In genomic region chr2:130449794-130450433, GRCm38 (mm10) we compare ENCODE assay signal across 8 mouse cellular contexts. TPM values are rescaled to one million over a fixed set of nuclear protein-coding genes. Genes with fewer than 3 reads are reported as not detected.
DNase-seq lines count a peak whose midpoint lies in the region; ATAC-seq and TF ChIP-seq lines count a peak whose summit lies in the region.

Ptpra (plus strand) TSS chr2:130450278.

- H3K36me3 ChIP-seq in hindbrain, embryonic 16.5 days (ENCODE audit: control insufficient read depth, insufficient read depth, low read length), result no peaks in the 10 kb centered on the region

- WGBS in hindbrain, embryonic 16.5 days, result under 1% methylated on average over 40 of the region's 50 CpGs

- H3K9me3 ChIP-seq in hindbrain, embryonic 16.5 days (ENCODE audit: control insufficient read depth, low read length), result no peaks in the 10 kb centered on the region

- DNase-seq in T-cell, adult 2 months (ENCODE audit: low spot score), result peak; percentile 87
- DNase-seq in cerebellum, postnatal 36 days, result peak; percentile 91
- peak; percentile 91 for DNase-seq in gastrocnemius, adult 18-20 months (ENCODE audit: low spot score)
- DNase-seq in left cerebral cortex, adult 2 months (ENCODE audit: extremely low spot score in 1 of 2, low spot score in 2 of 2), result peak; percentile 89 to 93
- peak; percentile 90 to 92 for DNase-seq in right cerebral cortex, adult 2 months (ENCODE audit: low spot score in 2 of 2)
- peak; percentile 90 for DNase-seq in urinary bladder, postnatal 14 days (ENCODE audit: low spot score)

- no peak for TF ChIP-seq CTCF in left cerebral cortex, adult 2 months (IDR thresholded peaks at IDR 0.05)

- peak; percentile 98 for ATAC-seq in hindbrain, embryonic 16.5 days
- peak; percentile 96 for ATAC-seq in megakaryocyte, adult 5-6 weeks (ENCODE audit: poor library complexity, severe bottlenecking)

- intact Hi-C loops in left cerebral cortex, adult 2 months (cut with DNase I), result loop anchor here (2.0 to 5.0 kb wide), 2 partner anchors 41 to 67 kb away; no protein-coding TSS in a partner anchor

- H3K4me2 ChIP-seq in hindbrain, embryonic 16.5 days (ENCODE audit: low read length), result peak within 1 kb of the TSS; percentile 82

- peaks cover 27% of the 10 kb centered on the region for H3K4me1 ChIP-seq in hindbrain, embryonic 16.5 days (ENCODE audit: control insufficient read depth, insufficient read depth, low read depth, low read length)

- H3K4me3 ChIP-seq in hindbrain, embryonic 16.5 days (ENCODE audit: low read length), result peak within 1 kb of the TSS; percentile 96
- H3K4me3 ChIP-seq in left cerebral cortex, adult 2 months, result peak within 1 kb of the TSS; percentile 84

- H3K9ac ChIP-seq in hindbrain, embryonic 16.5 days (ENCODE audit: low read depth, low read length), result peak within 1 kb of the TSS; percentile 97

- peak within 1 kb of the TSS; percentile 91 for H3K27ac ChIP-seq in hindbrain, embryonic 16.5 days (ENCODE audit: low read depth, low read length)
- H3K27ac ChIP-seq in left cerebral cortex, adult 2 months, result peak within 1 kb of the TSS; percentile 91

- no peaks in the 10 kb centered on the region for H3K27me3 ChIP-seq in hindbrain, embryonic 16.5 days (replicated peaks; ENCODE audit: control insufficient read depth, insufficient read depth, low read length)

RNA-seq across cellular contexts. Expression of gene Ptpra, which starts in this region (rescaled TPM):
- 10 to 100 TPM; 14.8 to 18.9 TPM for total RNA-seq in gastrocnemius, adult 18-20 months (2021)
- polyA plus RNA-seq in hindbrain, embryonic 16.5 days (2015; fragmentation: Nextera tagmentation; extraction: Ambion mirVana), result 134 and 144 TPM in 2 replicates
- 100 to 1,000 TPM; 221 to 237 TPM for total RNA-seq in left cerebral cortex, adult 2 months (2021)
- 59.3 and 60.3 TPM in 2 replicates for total RNA-seq in megakaryocyte, adult 5-6 weeks (2015)
- 163 and 173 TPM in 2 replicates for total RNA-seq in megakaryocyte, adult 5-6 weeks (2017)

Comparison
In these comparisons a context has a peak if more than half of its experiments do, and no peak if none do; other contexts are left out.
1. Peak in every context shown above with its lines: DNase-seq, ATAC-seq, H3K4me3 ChIP-seq and H3K27ac ChIP-seq.